Mouse (Mus musculus): Measurements from ENCODE around the gene Efna4. TPM values are rescaled to one million over a fixed set of nuclear protein-coding genes. Genes with fewer than 3 reads are reported as not detected.

The Efna4 gene
- polyA plus RNA-seq, 1 experiment from 2014 or later = 21.9 TPM

GRCm38 (mm10) chr3:89379388-89380131 lies 41.7 kb upstream of the Efna4 start:
- no peak for DNase-seq (ENCODE audit: low spot score)
- no peaks in the 10 kb centered on the region for H3K9me3 ChIP-seq (replicated peaks)
- peaks cover 32% of the 10 kb centered on the region for H3K4me1 ChIP-seq
- peak overlapping the region; percentile 93 for H3K27ac ChIP-seq (replicated peaks)
- WGBS = 90% methylated on average over 31 of the region's 31 CpGs
- H3K27me3 ChIP-seq (ENCODE audit: low read depth, poor library complexity, severe bottlenecking) = no peaks in the 10 kb centered on the region
- peak overlapping the region; percentile 67; the same call in 1 of the 2 replicates for H3K4me3 ChIP-seq
- H3K36me3 ChIP-seq = no peaks in the 10 kb centered on the region

DNA sequence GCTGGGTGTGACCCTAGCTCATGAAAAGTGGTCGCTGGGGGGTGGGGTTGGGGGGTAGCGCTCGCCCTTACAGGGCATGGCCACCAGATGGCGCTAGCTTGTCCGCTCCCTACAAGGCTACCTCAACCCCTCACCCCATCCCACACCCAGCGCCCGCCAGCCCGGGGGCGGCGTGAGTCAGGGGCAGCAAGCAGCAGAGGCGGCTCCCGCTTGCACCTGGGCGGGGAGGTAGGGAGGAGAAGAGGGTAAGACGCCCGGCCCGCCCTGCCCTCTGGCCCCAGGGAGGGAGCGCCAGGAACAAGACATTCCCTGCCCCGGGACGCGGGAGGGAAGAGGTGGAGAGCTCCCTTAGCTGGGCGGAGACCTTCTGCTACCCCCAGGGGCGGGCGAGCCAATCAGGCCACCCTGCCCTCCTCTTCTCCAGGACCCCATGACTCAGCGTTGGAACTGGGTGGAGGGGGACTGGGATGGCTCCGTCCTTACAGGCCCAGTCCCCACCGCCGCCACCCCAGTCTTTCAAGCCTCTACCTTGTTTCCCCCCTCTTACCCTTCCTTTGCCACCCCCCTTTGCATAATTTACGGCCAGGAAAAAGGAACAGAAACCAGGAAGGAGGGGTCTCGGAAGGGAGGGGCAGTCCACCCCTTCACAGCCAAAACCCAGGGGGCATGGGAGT lies 40.7 kb upstream of the Efna4 start:
- peak overlapping the region; percentile 93 for H3K27ac ChIP-seq (replicated peaks)
- H3K27me3 ChIP-seq (ENCODE audit: low read depth, poor library complexity, severe bottlenecking) = no peaks in the 10 kb centered on the region
- WGBS = under 1% methylated on average over 29 of the region's 29 CpGs

DNA sequence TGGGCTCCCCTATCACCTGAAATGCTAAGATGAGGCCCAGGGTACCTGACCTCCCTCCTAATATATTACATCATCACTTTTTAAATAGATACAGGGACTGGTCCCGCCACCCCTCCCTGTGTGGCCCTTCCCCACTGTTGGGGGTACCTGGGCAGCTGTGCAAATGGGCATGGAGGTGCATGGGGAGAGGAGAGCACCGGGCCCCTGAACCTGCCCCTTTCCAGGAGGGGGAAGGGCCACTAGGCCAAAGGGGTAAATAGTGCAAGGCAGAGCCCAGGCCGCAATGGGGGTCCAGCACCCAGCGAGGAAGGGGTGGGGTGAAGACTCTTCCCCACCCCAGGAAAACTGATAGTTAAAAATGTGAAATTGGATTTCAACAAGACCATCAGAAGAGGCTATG lies 40.0 kb upstream of the Efna4 start:
- H3K27ac ChIP-seq (replicated peaks) = peak overlapping the region; percentile 93
- WGBS = 71% methylated on average over 4 of the region's 4 CpGs

More for the DNA sequence above, 40.7 kb upstream of the Efna4 start:
- no peaks in the 10 kb centered on the region for H3K9me3 ChIP-seq (replicated peaks)
- peak; percentile 91 for DNase-seq (ENCODE audit: low spot score)
- no peaks in the 10 kb centered on the region for H3K36me3 ChIP-seq
- H3K4me1 ChIP-seq = peaks cover 25% of the 10 kb centered on the region
- H3K4me3 ChIP-seq = peak overlapping the region; percentile 67

DNA sequence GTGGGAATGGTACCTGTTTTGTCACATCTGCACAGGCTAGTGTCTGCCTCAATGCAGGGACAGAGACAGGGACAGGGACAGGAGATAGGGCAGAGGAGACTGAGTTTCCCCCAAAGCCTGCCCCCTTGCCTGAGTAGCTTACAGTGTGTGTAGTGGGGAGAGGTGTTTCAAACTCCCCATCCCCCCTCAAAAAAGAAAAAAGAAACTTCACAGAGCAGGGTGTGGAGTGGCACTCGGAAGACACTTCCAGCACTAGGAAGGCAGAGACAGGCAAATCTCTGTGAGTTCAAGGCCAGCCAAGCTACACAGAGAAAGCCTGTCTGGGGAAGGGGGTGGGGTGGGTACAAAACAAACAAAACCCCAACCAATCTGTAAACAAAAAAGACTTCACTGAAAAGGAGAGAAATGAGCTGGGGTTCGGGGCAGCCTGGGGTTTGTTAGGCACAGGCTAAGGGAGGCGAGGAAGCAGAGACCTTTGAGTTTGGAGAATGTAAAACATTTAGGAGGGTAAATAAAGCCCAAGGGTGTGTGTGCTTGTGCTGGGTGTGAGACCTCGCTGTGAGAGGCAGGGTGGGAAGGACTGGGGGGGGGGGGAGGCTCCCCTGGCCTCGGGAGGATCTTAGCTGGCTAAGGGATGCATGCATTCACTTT lies 35.9 kb upstream of the Efna4 start:
- Histone ChIP-seq H3K27me3 (ENCODE audit: low read depth, poor library complexity, severe bottlenecking) (no peaks in the 10 kb centered on the region), H3K27ac (replicated peaks) (no peak overlapping the region), H3K4me1 (peaks cover 11% of the 10 kb centered on the region), H3K9me3 (replicated peaks) (no peaks in the 10 kb centered on the region), H3K4me3 (no peak overlapping the region), H3K36me3 (no peaks in the 10 kb centered on the region)
- no peak for DNase-seq (ENCODE audit: low spot score)
- 38% methylated on average over 5 of the region's 5 CpGs for WGBS

More for the DNA sequence above, 40.0 kb upstream of the Efna4 start:
- Histone ChIP-seq H3K27me3 (ENCODE audit: low read depth, poor library complexity, severe bottlenecking) (no peaks in the 10 kb centered on the region), H3K4me3 (peak overlapping the region; percentile 67), H3K9me3 (replicated peaks) (no peaks in the 10 kb centered on the region), H3K4me1 (peaks cover 25% of the 10 kb centered on the region), H3K36me3 (no peaks in the 10 kb centered on the region)
- no peak for DNase-seq (ENCODE audit: low spot score)

GRCm38 (mm10) chr3:89367338-89367737 lies 29.5 kb upstream of the Efna4 start:
- no peak for DNase-seq (ENCODE audit: low spot score)
- no peaks in the 10 kb centered on the region for H3K9me3 ChIP-seq (replicated peaks)
- H3K4me3 ChIP-seq = no peak overlapping the region
- 0 out of 2 replicates have a peak overlapping the region, but pooled peaks have one; percentile 6 for H3K27ac ChIP-seq (replicated peaks)
- 73% methylated on average over 11 of the region's 11 CpGs for WGBS
- peaks cover 19% of the 10 kb centered on the region for H3K4me1 ChIP-seq
- peaks cover 10% of the 10 kb centered on the region; the same call in 1 of the 2 replicates for H3K27me3 ChIP-seq (ENCODE audit: low read depth, poor library complexity, severe bottlenecking)
- H3K36me3 ChIP-seq = no peaks in the 10 kb centered on the region

GRCm38 (mm10) chr3:89365486-89366414 lies 27.9 kb upstream of the Efna4 start:
- Histone ChIP-seq H3K27ac (replicated peaks) (0 out of 2 replicates have a peak overlapping the region, but pooled peaks have one; percentile 14), H3K4me3 (no peak overlapping the region), H3K9me3 (replicated peaks) (no peaks in the 10 kb centered on the region), H3K36me3 (no peaks in the 10 kb centered on the region), H3K27me3 (ENCODE audit: low read depth, poor library complexity, severe bottlenecking) (peaks cover 10% of the 10 kb centered on the region; the same call in 1 of the 2 replicates), H3K4me1 (peaks cover 19% of the 10 kb centered on the region)
- no peak for DNase-seq (ENCODE audit: low spot score)
- 75% methylated on average over 20 of the region's 20 CpGs for WGBS

DNA sequence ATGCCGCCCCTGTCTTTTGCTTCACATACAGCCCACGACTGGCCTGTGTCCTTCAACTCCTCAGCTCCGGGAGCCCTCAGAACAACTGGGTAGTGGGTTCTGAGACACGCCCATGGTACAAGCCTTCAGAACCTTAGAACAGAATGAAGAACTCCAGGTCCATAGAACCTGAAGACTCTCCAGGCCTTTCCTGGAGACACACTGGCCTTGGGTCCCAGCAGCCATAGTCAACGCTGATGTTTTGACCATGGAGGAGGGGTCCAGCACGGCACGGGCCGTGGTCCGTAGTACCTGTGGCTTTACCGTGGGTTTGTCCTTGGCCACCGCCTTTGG lies 27.3 kb upstream of the Efna4 start, which contains the start of gene Dcst1:
Dcst1 (minus strand) TSS at position 101 of the 333 bp plus-strand sequence.
- Histone ChIP-seq H3K4me3 (no peak within 1 kb of the TSS), H3K36me3 (no peaks in the 10 kb centered on the region), H3K9me3 (replicated peaks) (no peaks in the 10 kb centered on the region), H3K27ac (replicated peaks) (peak within 1 kb of the TSS; percentile 38; the same call in 1 of the 2 replicates), H3K4me1 (peaks cover 19% of the 10 kb centered on the region), H3K27me3 (ENCODE audit: low read depth, poor library complexity, severe bottlenecking) (peaks cover 10% of the 10 kb centered on the region; the same call in 1 of the 2 replicates)
- DNase-seq (ENCODE audit: low spot score) = no peak
- WGBS = 81% methylated on average over 11 of the region's 11 CpGs

- WGBS = 60% methylated on average over 8 of the region's 8 CpGs
- H3K27ac ChIP-seq (replicated peaks) = peak overlapping the region; percentile 38; the same call in 1 of the 2 replicates
Measured at GRCm38 (mm10) chr3:89364631-89365030, 26.8 kb upstream of the Efna4 start.

DNA sequence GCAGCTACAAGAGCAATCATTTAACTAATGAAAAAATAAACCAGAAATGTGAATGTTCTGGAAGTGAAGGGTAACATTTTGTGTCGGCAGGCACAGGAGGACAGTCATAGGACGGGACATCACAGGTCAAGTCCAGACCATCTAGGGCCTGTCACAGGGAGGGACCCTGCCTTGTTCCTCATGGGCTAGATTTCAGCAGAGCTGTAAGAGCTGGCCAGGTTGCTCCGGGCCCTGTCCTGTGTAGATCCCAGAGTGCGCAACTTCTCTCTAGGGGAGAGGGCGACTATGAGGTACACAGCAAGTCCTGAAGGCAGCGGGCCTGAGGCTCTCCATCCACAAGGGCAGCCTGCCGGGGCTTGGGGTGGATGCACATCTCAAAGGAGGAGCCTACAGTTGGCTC lies 23.8 kb upstream of the Efna4 start, which contains the start of gene Dcst2:
Dcst2 (plus strand) TSS at position 301 of the 400 bp plus-strand sequence.
- H3K9me3 ChIP-seq (replicated peaks) = no peaks in the 10 kb centered on the region
- 88% methylated on average over 7 of the region's 7 CpGs for WGBS

More at GRCm38 (mm10) chr3:89364631-89365030, 26.8 kb upstream of the Efna4 start:
- no peaks in the 10 kb centered on the region for H3K36me3 ChIP-seq
- H3K9me3 ChIP-seq (replicated peaks) = no peaks in the 10 kb centered on the region
- peaks cover 19% of the 10 kb centered on the region for H3K4me1 ChIP-seq
- no peak for DNase-seq (ENCODE audit: low spot score)
- peaks cover 10% of the 10 kb centered on the region; the same call in 1 of the 2 replicates for H3K27me3 ChIP-seq (ENCODE audit: low read depth, poor library complexity, severe bottlenecking)
- no peak overlapping the region for H3K4me3 ChIP-seq

DNA sequence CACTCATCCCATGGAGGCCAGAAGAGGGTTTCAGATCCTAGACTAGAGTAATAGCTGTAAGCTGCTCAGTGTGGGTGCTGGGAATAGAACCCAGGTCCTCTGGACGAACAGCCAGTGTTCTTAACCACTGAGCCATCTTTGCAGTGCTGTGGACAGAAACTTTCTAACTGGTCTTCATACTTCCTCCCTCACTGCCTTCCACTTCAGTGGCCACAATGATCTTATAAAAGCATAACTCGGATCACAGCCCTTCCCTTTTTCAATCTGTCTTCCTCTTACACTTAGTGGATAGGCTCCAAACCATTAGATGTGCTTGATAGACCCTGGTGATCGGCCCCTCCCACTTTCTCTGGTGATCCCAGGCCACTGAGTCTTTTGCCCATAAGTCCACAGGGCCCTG lies 22.4 kb upstream of the Efna4 start:
- Histone ChIP-seq H3K9me3 (replicated peaks) (no peaks in the 10 kb centered on the region), H3K4me3 (no peak overlapping the region), H3K36me3 (no peaks in the 10 kb centered on the region), H3K4me1 (peaks cover 9% of the 10 kb centered on the region), H3K27me3 (ENCODE audit: low read depth, poor library complexity, severe bottlenecking) (peaks cover 16% of the 10 kb centered on the region), H3K27ac (replicated peaks) (no peak overlapping the region)
- no peak for DNase-seq (ENCODE audit: low spot score)
- 82% methylated on average over 3 of the region's 3 CpGs for whole genome bisulfite sequencing

More for the DNA sequence above, 23.8 kb upstream of the Efna4 start, which contains the start of gene Dcst2:
- Histone ChIP-seq H3K36me3 (no peaks in the 10 kb centered on the region), H3K27me3 (ENCODE audit: low read depth, poor library complexity, severe bottlenecking) (peaks cover 5% of the 10 kb centered on the region; the same call in 1 of the 2 replicates), H3K27ac (replicated peaks) (no peak within 1 kb of the TSS), H3K4me3 (no peak within 1 kb of the TSS), H3K4me1 (peaks cover 14% of the 10 kb centered on the region)
- no peak for DNase-seq (ENCODE audit: low spot score)

- no peak for DNase-seq (ENCODE audit: low spot score)
- H3K36me3 ChIP-seq = no peaks in the 10 kb centered on the region
- no peak overlapping the region for H3K27ac ChIP-seq (replicated peaks)
- no peak overlapping the region for H3K4me3 ChIP-seq
- H3K27me3 ChIP-seq (ENCODE audit: low read depth, poor library complexity, severe bottlenecking) = peaks cover 14% of the 10 kb centered on the region
- WGBS = 81% methylated on average over 6 of the region's 6 CpGs
- H3K9me3 ChIP-seq (replicated peaks) = no peaks in the 10 kb centered on the region
- H3K4me1 ChIP-seq = peaks cover 8% of the 10 kb centered on the region
Measured at GRCm38 (mm10) chr3:89359630-89360029, 21.8 kb upstream of the Efna4 start.
